Mouse (Mus musculus): ENCODE results near the gene Ndufs3. TPM values are rescaled to one million over a fixed set of nuclear protein-coding genes. Genes with fewer than 3 reads are reported as not detected.
A peak's percentile ranks its signal among the peaks of the same experiment; 100 is the strongest.

Gene Ndufs3
- 223 and 236 TPM in 2 replicates for polyA plus RNA-seq (2014; fragmentation: Nextera tagmentation; extraction: Ambion mirVana)

- Histone ChIP-seq H3K27ac (ENCODE audit: low read depth, low read length) (peak within 1 kb of the TSS; percentile 81), H3K4me1 (replicated peaks; ENCODE audit: control insufficient read depth, insufficient read depth, low read length) (peaks cover 11% of the 10 kb centered on the region), H3K36me3 (ENCODE audit: control insufficient read depth, insufficient read depth, low read length) (peaks cover 26% of the 10 kb centered on the region), H3K27me3 (replicated peaks; ENCODE audit: control insufficient read depth, insufficient read depth, low read length) (no peaks in the 10 kb centered on the region), H3K4me2 (peak within 1 kb of the TSS; percentile 78), H3K9ac (ENCODE audit: low read depth, low read length) (peak within 1 kb of the TSS; percentile 95), H3K9me3 (ENCODE audit: control insufficient read depth, low read length) (no peaks in the 10 kb centered on the region), H3K4me3 (ENCODE audit: low read depth, low read length) (peak within 1 kb of the TSS; percentile 88)
- ATAC-seq (replicated peaks; ENCODE audit: low FRiP score) (peak; percentile 92), DNase-seq (ENCODE audit: low spot score) (peak; percentile 93)
- WGBS = under 1% methylated on average over 43 of the region's 43 CpGs
Observed at GRCm38 (mm10) chr2:90904076-90904855, at the start of gene Ndufs3, which contains the start of gene Kbtbd4. Gene Ndufs3 (minus strand): TSS chr2:90904827. Gene Kbtbd4 (plus strand): TSS chr2:90904740.

GRCm38 (mm10) chr2:90953461-90953860 lies 48.8 kb upstream of the Ndufs3 start:
- ATAC-seq (replicated peaks; ENCODE audit: low FRiP score) = no peak
- no peak overlapping the region for H3K4me2 ChIP-seq
- no peak overlapping the region for H3K4me3 ChIP-seq (ENCODE audit: low read depth, low read length)
- 83% methylated on average over 3 of the region's 3 CpGs for WGBS
- DNase-seq (ENCODE audit: low spot score) = no peak
- H3K9ac ChIP-seq (ENCODE audit: low read depth, low read length) = no peak overlapping the region
- H3K9me3 ChIP-seq (ENCODE audit: control insufficient read depth, low read length) = no peaks in the 10 kb centered on the region
- H3K27ac ChIP-seq (ENCODE audit: low read depth, low read length) = no peak overlapping the region
- peaks cover 11% of the 10 kb centered on the region for H3K4me1 ChIP-seq (replicated peaks; ENCODE audit: control insufficient read depth, insufficient read depth, low read length)
- H3K36me3 ChIP-seq (ENCODE audit: control insufficient read depth, insufficient read depth, low read length) = peaks cover 3% of the 10 kb centered on the region; the same call in 1 of the 2 replicates
- H3K27me3 ChIP-seq (replicated peaks; ENCODE audit: control insufficient read depth, insufficient read depth, low read length) = no peaks in the 10 kb centered on the region

- peak overlapping the region; percentile 0; the same call in 1 of the 2 replicates for H3K9ac ChIP-seq (ENCODE audit: low read depth, low read length)
- H3K27me3 ChIP-seq (replicated peaks; ENCODE audit: control insufficient read depth, insufficient read depth, low read length) = no peaks in the 10 kb centered on the region
- peaks cover 16% of the 10 kb centered on the region for H3K4me1 ChIP-seq (replicated peaks; ENCODE audit: control insufficient read depth, insufficient read depth, low read length)
- H3K4me2 ChIP-seq = no peak overlapping the region
- no peak overlapping the region for H3K27ac ChIP-seq (ENCODE audit: low read depth, low read length)
- no peaks in the 10 kb centered on the region for H3K9me3 ChIP-seq (ENCODE audit: control insufficient read depth, low read length)
- DNase-seq (ENCODE audit: low spot score) = no peak
- ATAC-seq (replicated peaks; ENCODE audit: low FRiP score) = peak; percentile 51
- H3K36me3 ChIP-seq (ENCODE audit: control insufficient read depth, insufficient read depth, low read length) = peaks cover 3% of the 10 kb centered on the region; the same call in 1 of the 2 replicates
- no peak overlapping the region for H3K4me3 ChIP-seq (ENCODE audit: low read depth, low read length)
Observed at GRCm38 (mm10) chr2:90950582-90951194, 46.1 kb upstream of the Ndufs3 start.

- ATAC-seq (replicated peaks; ENCODE audit: low FRiP score) (0 out of 2 replicates have a peak, but pooled peaks have one; percentile 24), DNase-seq (ENCODE audit: low spot score) (no peak)
- Histone ChIP-seq H3K36me3 (ENCODE audit: control insufficient read depth, insufficient read depth, low read length) (peaks cover 3% of the 10 kb centered on the region; the same call in 1 of the 2 replicates), H3K4me3 (ENCODE audit: low read depth, low read length) (no peak overlapping the region), H3K4me2 (no peak overlapping the region), H3K4me1 (replicated peaks; ENCODE audit: control insufficient read depth, insufficient read depth, low read length) (peaks cover 21% of the 10 kb centered on the region), H3K27me3 (replicated peaks; ENCODE audit: control insufficient read depth, insufficient read depth, low read length) (no peaks in the 10 kb centered on the region), H3K9me3 (ENCODE audit: control insufficient read depth, low read length) (no peaks in the 10 kb centered on the region), H3K9ac (ENCODE audit: low read depth, low read length) (no peak overlapping the region), H3K27ac (ENCODE audit: low read depth, low read length) (no peak overlapping the region)
- WGBS = 84% methylated on average over 5 of the region's 5 CpGs
Observed at GRCm38 (mm10) chr2:90950149-90950548, 45.5 kb upstream of the Ndufs3 start.

GRCm38 (mm10) chr2:90941744-90942143 lies 37.1 kb upstream of the Ndufs3 start:
- DNase-seq (ENCODE audit: low spot score) (no peak), ATAC-seq (replicated peaks; ENCODE audit: low FRiP score) (no peak)
- Histone ChIP-seq H3K4me3 (ENCODE audit: low read depth, low read length) (peak overlapping the region; percentile 98), H3K4me1 (replicated peaks; ENCODE audit: control insufficient read depth, insufficient read depth, low read length) (peaks cover 25% of the 10 kb centered on the region), H3K27ac (ENCODE audit: low read depth, low read length) (no peak overlapping the region), H3K9ac (ENCODE audit: low read depth, low read length) (peak overlapping the region; percentile 44), H3K27me3 (replicated peaks; ENCODE audit: control insufficient read depth, insufficient read depth, low read length) (no peaks in the 10 kb centered on the region), H3K9me3 (ENCODE audit: control insufficient read depth, low read length) (no peaks in the 10 kb centered on the region), H3K4me2 (peak overlapping the region; percentile 66), H3K36me3 (ENCODE audit: control insufficient read depth, insufficient read depth, low read length) (no peaks in the 10 kb centered on the region)
- 75% methylated on average over 2 of the region's 2 CpGs for WGBS

GRCm38 (mm10) chr2:90940233-90941229 lies 35.9 kb upstream of the Ndufs3 start, which contains the start of gene Celf1:
Gene Celf1 (plus strand): TSS chr2:90940382.
- Histone ChIP-seq H3K27me3 (replicated peaks; ENCODE audit: control insufficient read depth, insufficient read depth, low read length) (no peaks in the 10 kb centered on the region), H3K9ac (ENCODE audit: low read depth, low read length) (peak within 1 kb of the TSS; percentile 97), H3K36me3 (ENCODE audit: control insufficient read depth, insufficient read depth, low read length) (no peaks in the 10 kb centered on the region), H3K27ac (ENCODE audit: low read depth, low read length) (peak within 1 kb of the TSS; percentile 90), H3K4me1 (replicated peaks; ENCODE audit: control insufficient read depth, insufficient read depth, low read length) (peaks cover 22% of the 10 kb centered on the region), H3K4me2 (peak within 1 kb of the TSS; percentile 68), H3K4me3 (ENCODE audit: low read depth, low read length) (peak within 1 kb of the TSS; percentile 98), H3K9me3 (ENCODE audit: control insufficient read depth, low read length) (no peaks in the 10 kb centered on the region)
- DNase-seq (ENCODE audit: low spot score) (peak; percentile 86), ATAC-seq (replicated peaks; ENCODE audit: low FRiP score) (peak; percentile 93)
- under 1% methylated on average over 87 of the region's 113 CpGs for WGBS

GRCm38 (mm10) chr2:90939750-90940149 lies 35.1 kb upstream of the Ndufs3 start:
- DNase-seq (ENCODE audit: low spot score) = no peak
- H3K9me3 ChIP-seq (ENCODE audit: control insufficient read depth, low read length) = no peaks in the 10 kb centered on the region
- peak overlapping the region; percentile 97 for H3K9ac ChIP-seq (ENCODE audit: low read depth, low read length)
- H3K4me1 ChIP-seq (replicated peaks; ENCODE audit: control insufficient read depth, insufficient read depth, low read length) = peaks cover 18% of the 10 kb centered on the region
- H3K27ac ChIP-seq (ENCODE audit: low read depth, low read length) = peak overlapping the region; percentile 90; the same call in 1 of the 2 replicates
- 48% methylated on average over 8 of the region's 8 CpGs for WGBS
- 0 out of 2 replicates have a peak, but pooled peaks have one; percentile 9 for ATAC-seq (replicated peaks; ENCODE audit: low FRiP score)
- no peaks in the 10 kb centered on the region for H3K36me3 ChIP-seq (ENCODE audit: control insufficient read depth, insufficient read depth, low read length)
- H3K4me2 ChIP-seq = peak overlapping the region; percentile 68
- no peaks in the 10 kb centered on the region for H3K27me3 ChIP-seq (replicated peaks; ENCODE audit: control insufficient read depth, insufficient read depth, low read length)
- peak overlapping the region; percentile 98 for H3K4me3 ChIP-seq (ENCODE audit: low read depth, low read length)

GRCm38 (mm10) chr2:90938362-90938761 lies 33.7 kb upstream of the Ndufs3 start:
- Histone ChIP-seq H3K27ac (ENCODE audit: low read depth, low read length) (no peak overlapping the region), H3K4me3 (ENCODE audit: low read depth, low read length) (no peak overlapping the region), H3K27me3 (replicated peaks; ENCODE audit: control insufficient read depth, insufficient read depth, low read length) (no peaks in the 10 kb centered on the region), H3K9ac (ENCODE audit: low read depth, low read length) (no peak overlapping the region), H3K4me1 (replicated peaks; ENCODE audit: control insufficient read depth, insufficient read depth, low read length) (peaks cover 18% of the 10 kb centered on the region), H3K9me3 (ENCODE audit: control insufficient read depth, low read length) (no peaks in the 10 kb centered on the region), H3K36me3 (ENCODE audit: control insufficient read depth, insufficient read depth, low read length) (no peaks in the 10 kb centered on the region), H3K4me2 (no peak overlapping the region)
- DNase-seq (ENCODE audit: low spot score) (no peak), ATAC-seq (replicated peaks; ENCODE audit: low FRiP score) (no peak)
- 62% methylated on average over 3 of the region's 3 CpGs for WGBS
